Mouse (Mus musculus) neural tube, embryonic 15.5 days (tissue): ENCODE data around the gene Gstm2. TPM values are rescaled to one million over a fixed set of nuclear protein-coding genes. Genes with fewer than 3 reads are reported as not detected.
A peak's percentile ranks its signal among the peaks of the same experiment; 100 is the strongest.
"Not testable (repeated sequence)": the region's sequence is repeated elsewhere in the genome, so short reads cannot be mapped to it uniquely, and the experiment has no call there.

ENCODE experiments used
- ATAC-seq: fragments of 200-750 bp; cut with Nextera tagmentation; 2 replicates; pipeline ENCODE4 v1.8.0; 2017; ENCODE audit warnings: mild to moderate bottlenecking, moderate TSS enrichment, moderate library complexity; ENCODE audit not compliant: low FRiP score
- H3K27ac ChIP-seq: fragments of 300-500 bp; sonication (generic); replicated peaks from 2 replicates; pipeline ENCODE4 v1.5.1; 2015; ENCODE audit warnings: mild to moderate bottlenecking, inconsistent platforms
- H3K27me3 ChIP-seq: fragments of 300-500 bp; sonication (generic); replicated peaks from 2 replicates; pipeline ENCODE4 v1.6.1; 2015; ENCODE audit warnings: inconsistent platforms
- H3K36me3 ChIP-seq: fragments of 300-500 bp; sonication (generic); 2 replicates; pipeline ENCODE4 v1.6.1; 2015; ENCODE audit warnings: inconsistent platforms
- H3K4me1 ChIP-seq: fragments of 300-500 bp; sonication (generic); 2 replicates; pipeline ENCODE4 v1.6.1; 2015; ENCODE audit warnings: inconsistent platforms
- H3K4me2 ChIP-seq: fragments of 300-500 bp; sonication (generic); 2 replicates; pipeline ENCODE4 v1.6.1; 2015; ENCODE audit warnings: inconsistent platforms, mild to moderate bottlenecking, moderate library complexity
- H3K4me3 ChIP-seq: fragments of 300-500 bp; sonication (generic); replicated peaks from 2 replicates; pipeline ENCODE4 v1.5.1; 2015; ENCODE audit warnings: mild to moderate bottlenecking, inconsistent platforms
- H3K9ac ChIP-seq: fragments of 300-500 bp; sonication (generic); replicated peaks from 2 replicates; pipeline ENCODE4 v1.6.1; 2015; ENCODE audit warnings: mild to moderate bottlenecking, inconsistent platforms
- H3K9me3 ChIP-seq: fragments of 300-500 bp; sonication (generic); replicated peaks from 2 replicates; pipeline ENCODE4 v1.6.1; 2016; ENCODE audit warnings: inconsistent platforms
- WGBS: fragments of 180-500 bp; shearing (Covaris S2); methylation state at CpG from one replicate; pipeline ENCODE4 v1.1.7; 2015; ENCODE audit warnings: mixed read lengths; 5-methylcytosine and 5-hydroxymethylcytosine counted together
- polyA plus RNA-seq: library from polyadenylated mRNA; unstranded; fragments of >200 nt; fragmentation: Nextera tagmentation; extraction: Ambion mirVana; gene quantifications from 2 replicates; pipeline ENCODE4 v1.2.1, GENCODE M21; 2015

The Gstm2 gene
- polyA plus RNA-seq, 1 experiment from 2014 or later: 7.4 TPM

DNA sequence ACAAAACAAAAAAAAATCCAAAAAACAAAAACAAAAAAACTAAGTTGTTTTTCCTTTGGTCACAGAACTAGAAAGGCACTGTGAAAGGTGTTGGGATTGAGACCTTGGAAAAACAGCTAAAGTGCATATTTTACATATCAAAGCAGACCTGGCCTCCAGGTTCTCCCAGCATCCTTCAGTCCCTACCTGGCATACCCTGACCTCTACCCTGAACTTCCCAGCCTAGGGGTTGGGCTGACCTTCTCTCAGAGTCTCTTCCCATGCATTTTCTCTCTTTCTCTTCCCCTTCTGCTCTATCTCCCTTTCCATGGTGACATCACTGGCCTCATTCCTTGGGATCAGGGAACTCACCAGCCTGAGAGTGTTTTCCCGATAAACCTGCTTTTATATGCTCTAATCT is 20.7 kb downstream of the Gstm2 start:
- no peak overlapping the region for H3K27ac ChIP-seq
- no peaks in the 10 kb centered on the region for H3K9me3 ChIP-seq
- H3K4me3 ChIP-seq: no peak overlapping the region
- H3K27me3 ChIP-seq: no peaks in the 10 kb centered on the region
- H3K4me2 ChIP-seq: no peak overlapping the region
- ATAC-seq: no peak
- H3K36me3 ChIP-seq: no peaks in the 10 kb centered on the region
- no peaks in the 10 kb centered on the region; the same call in 1 of the 2 replicates for H3K4me1 ChIP-seq
- WGBS: 79% methylated on average over 1 of the region's 1 CpGs
- no peak overlapping the region for H3K9ac ChIP-seq

DNA sequence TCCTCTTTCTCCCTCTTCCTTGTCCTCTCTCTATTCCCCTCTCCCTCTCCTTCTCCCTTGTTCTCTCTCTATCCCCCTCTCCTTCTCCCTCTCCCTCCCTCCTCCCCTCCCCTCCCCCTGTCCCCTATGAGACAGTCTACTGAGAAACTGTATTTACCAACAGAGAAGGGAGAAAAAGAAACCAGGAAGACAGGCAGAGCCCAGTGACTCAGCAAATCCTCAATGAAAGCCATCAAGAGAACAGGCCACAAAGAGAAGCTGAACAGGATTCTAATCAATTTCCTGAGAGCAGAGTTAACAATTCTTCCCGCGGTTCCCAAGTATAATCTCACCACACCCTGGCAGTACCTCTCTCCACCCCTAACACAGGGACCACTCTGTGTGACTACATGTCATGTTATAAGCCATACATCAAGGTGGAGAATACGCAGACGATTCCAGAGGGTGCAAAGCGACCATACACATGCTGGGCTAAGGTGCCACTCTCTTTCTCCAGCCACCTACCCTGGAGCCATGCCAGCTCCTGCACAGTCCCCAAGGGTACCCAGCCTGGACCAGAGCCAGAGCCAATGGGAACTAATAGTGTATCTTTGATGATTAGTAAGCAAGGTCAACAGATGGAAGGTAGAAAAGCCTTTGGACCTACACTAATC is 21.5 kb downstream of the Gstm2 start:
- Histone ChIP-seq H3K36me3 (no peaks in the 10 kb centered on the region), H3K9ac (no peak overlapping the region), H3K4me2 (no peak overlapping the region), H3K27ac (no peak overlapping the region), H3K9me3 (no peaks in the 10 kb centered on the region), H3K4me1 (no peaks in the 10 kb centered on the region; the same call in 1 of the 2 replicates), H3K4me3 (no peak overlapping the region), H3K27me3 (no peaks in the 10 kb centered on the region)
- no peak for ATAC-seq
- WGBS: 65% methylated on average over 5 of the region's 5 CpGs

DNA sequence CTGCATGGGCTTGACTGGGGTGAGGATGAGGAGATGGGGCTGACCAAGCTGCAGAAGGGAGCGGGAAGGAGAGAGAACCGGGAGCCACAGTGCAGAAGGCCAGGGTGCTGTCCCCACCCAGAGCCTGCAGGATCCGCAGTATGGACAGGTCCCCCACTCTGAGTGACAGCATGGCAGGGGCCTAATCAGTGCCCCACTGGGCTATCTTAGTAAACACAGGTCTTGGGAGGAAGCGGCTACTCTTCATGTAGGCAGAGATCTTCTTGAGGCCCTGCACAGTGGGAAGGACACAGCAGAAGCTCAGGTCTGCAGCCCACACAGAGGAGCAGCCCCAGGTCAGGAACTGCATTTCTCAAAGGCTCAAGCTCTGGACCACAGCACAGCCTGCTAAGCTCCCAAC is 22.2 kb downstream of the Gstm2 start:
- H3K9ac ChIP-seq: no peak overlapping the region
- H3K4me2 ChIP-seq: no peak overlapping the region
- no peaks in the 10 kb centered on the region; the same call in 1 of the 2 replicates for H3K4me1 ChIP-seq
- ATAC-seq: no peak
- H3K27me3 ChIP-seq: no peaks in the 10 kb centered on the region
- no peak overlapping the region for H3K4me3 ChIP-seq
- no peak overlapping the region for H3K27ac ChIP-seq
- WGBS: 88% methylated on average over 4 of the region's 4 CpGs
- no peaks in the 10 kb centered on the region for H3K36me3 ChIP-seq
- H3K9me3 ChIP-seq: no peaks in the 10 kb centered on the region

DNA sequence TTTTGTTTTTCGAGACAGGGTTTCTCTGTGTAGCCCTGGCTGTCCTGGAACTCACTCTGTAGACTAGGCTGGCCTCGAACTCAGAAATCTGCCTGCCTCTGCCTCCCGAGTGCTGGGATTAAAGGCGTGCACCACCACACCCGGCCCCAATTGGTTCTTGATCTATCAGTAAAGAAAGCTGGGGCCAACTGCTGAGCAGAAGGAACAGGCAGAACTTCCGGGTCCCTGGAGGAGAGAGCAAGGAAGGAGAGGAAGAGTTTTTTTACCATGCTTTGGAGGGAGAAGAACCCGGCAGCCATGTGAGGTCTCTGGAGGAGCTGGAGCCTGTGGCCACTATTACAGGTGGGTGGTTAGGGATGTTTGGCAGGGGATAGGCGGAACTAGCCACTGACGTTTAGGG is 31.0 kb downstream of the Gstm2 start:
- H3K9me3 ChIP-seq, H3K36me3 ChIP-seq, H3K4me2 ChIP-seq, H3K4me3 ChIP-seq, H3K27ac ChIP-seq, H3K27me3 ChIP-seq, H3K4me1 ChIP-seq, H3K9ac ChIP-seq, ATAC-seq: not testable (repeated sequence)
- WGBS: 91% methylated on average over 9 of the region's 9 CpGs

DNA sequence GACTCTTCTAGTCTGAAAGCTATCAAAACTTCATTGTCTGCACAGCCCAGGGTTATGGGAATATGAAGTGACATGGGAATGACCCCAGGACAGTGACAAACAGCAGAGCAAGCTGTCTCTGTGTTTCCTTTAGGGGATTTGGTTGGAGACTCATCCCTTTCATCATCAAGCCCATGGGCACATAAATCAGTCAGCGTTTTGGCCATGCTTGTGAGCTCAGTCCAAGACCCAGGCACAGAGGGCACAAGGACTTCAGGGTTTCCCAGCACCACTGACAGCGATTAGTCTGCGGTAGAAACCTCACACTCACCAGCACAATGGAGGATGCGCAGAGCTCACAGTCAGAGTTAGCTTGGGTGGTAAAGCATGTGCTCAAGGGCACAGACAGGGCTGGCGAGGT is 32.3 kb downstream of the Gstm2 start:
- no peaks in the 10 kb centered on the region for H3K36me3 ChIP-seq
- H3K9me3 ChIP-seq: no peaks in the 10 kb centered on the region
- 78% methylated on average over 5 of the region's 5 CpGs for WGBS
- H3K27me3 ChIP-seq: no peaks in the 10 kb centered on the region
- H3K9ac ChIP-seq: no peak overlapping the region
- H3K4me3 ChIP-seq: no peak overlapping the region
- peak; percentile 59 for ATAC-seq
- H3K27ac ChIP-seq: no peak overlapping the region; the same call in 1 of the 2 replicates
- no peaks in the 10 kb centered on the region for H3K4me1 ChIP-seq
- no peak overlapping the region for H3K4me2 ChIP-seq

DNA sequence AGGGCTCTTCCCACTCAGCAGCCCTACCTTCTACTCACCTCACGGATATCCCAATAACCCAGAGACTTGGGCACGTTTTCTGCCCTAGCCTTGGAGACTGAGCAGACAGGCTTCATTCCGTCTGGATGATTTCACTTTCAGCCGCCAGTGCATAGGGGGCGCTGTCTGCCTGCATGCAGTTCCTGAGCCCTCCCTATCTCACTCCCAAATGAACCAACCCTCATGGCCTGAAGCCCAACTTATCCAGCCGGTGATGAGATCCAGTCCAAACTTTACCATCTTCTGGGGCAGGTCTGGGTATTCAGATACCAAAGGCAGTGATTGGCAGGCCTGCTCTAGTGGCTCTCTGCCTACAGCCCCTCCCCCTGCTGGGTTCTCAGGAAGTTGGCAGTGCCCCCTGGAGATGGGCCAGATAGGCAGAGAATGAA is 32.9 kb downstream of the Gstm2 start:
- Histone ChIP-seq H3K9ac (no peak overlapping the region), H3K4me1 (no peaks in the 10 kb centered on the region), H3K4me3 (no peak overlapping the region), H3K27me3 (no peaks in the 10 kb centered on the region), H3K36me3 (no peaks in the 10 kb centered on the region), H3K4me2 (no peak overlapping the region), H3K27ac (no peak overlapping the region), H3K9me3 (no peaks in the 10 kb centered on the region)
- ATAC-seq: peak; percentile 84
- 27% methylated on average over 6 of the region's 6 CpGs for WGBS

DNA sequence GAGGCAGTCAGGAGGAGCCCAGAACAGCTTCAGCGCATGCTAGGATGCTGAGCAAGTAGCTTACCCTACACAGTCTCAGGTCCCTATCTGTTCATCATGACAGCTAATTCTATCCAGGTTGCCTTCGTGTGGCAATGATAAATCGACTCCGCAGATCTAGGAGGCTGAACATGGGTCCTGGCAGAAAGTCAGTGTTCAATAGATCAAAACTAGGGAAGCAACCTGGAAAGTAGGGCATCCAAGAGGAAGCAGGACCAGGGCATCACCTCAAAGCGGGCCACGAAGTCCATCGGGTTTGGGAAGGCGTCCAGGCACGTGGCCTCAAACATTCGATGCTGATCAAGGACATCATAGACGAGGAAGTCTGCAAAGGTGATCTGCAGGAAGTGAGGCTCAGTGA is 35.7 kb downstream of the Gstm2 start:
- H3K4me1 ChIP-seq: no peaks in the 10 kb centered on the region
- H3K4me3 ChIP-seq: no peak overlapping the region
- no peaks in the 10 kb centered on the region for H3K27me3 ChIP-seq
- no peak overlapping the region for H3K27ac ChIP-seq
- H3K9me3 ChIP-seq: no peaks in the 10 kb centered on the region
- H3K36me3 ChIP-seq: no peaks in the 10 kb centered on the region
- no peak for ATAC-seq
- 92% methylated on average over 11 of the region's 11 CpGs for WGBS
- H3K4me2 ChIP-seq: no peak overlapping the region
- no peak overlapping the region for H3K9ac ChIP-seq

DNA sequence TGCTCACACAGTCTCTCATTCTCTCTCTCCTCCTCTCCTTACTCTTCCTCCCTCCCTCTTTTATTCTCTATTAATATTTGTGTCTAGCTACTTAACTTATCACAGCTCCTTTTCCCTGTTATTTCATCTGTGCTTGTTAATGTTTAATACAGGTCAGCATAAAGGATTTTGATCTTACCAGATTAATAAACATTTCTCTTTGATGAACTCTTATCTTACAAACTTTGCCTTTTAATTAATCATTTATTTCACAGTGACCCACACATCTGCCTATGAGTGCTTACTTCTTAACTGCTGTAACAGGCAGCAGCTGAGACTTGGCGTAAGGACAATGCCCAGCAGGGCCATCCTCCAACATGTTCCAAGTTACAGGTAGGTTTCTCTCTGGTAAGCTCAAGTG is 36.8 kb downstream of the Gstm2 start:
- not testable (repeated sequence) for H3K27me3 ChIP-seq, H3K36me3 ChIP-seq, H3K9ac ChIP-seq, H3K4me2 ChIP-seq, H3K4me3 ChIP-seq, ATAC-seq, H3K4me1 ChIP-seq, H3K27ac ChIP-seq, H3K9me3 ChIP-seq
- WGBS: 96% methylated on average over 1 of the region's 1 CpGs

DNA sequence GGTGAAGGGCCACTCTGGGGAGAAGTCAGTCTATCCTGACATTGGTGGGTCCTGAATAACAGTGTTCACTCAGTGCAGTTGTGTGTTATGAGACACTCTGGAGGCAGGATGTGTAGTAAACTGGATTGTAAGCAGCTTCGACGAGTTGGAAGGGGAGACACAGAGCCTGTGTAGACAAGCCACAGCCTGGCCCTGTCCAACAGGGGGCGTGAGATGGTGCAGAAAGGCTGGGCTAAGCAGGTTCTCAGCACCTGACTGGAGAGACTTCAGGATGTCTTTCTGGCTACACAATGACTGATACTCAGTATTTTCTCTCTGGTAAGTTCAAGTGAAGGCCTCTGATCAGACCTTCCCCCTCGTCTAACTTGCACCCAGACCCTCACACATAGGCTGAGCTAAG is 40.5 kb downstream of the Gstm2 start:
- H3K4me3 ChIP-seq: no peak overlapping the region
- no peak for ATAC-seq
- no peak overlapping the region for H3K4me2 ChIP-seq
- H3K27ac ChIP-seq: no peak overlapping the region
- H3K27me3 ChIP-seq: no peaks in the 10 kb centered on the region
- peaks cover 11% of the 10 kb centered on the region; the same call in 1 of the 2 replicates for H3K4me1 ChIP-seq
- H3K9me3 ChIP-seq: no peaks in the 10 kb centered on the region
- WGBS: 59% methylated on average over 4 of the region's 4 CpGs
- no peaks in the 10 kb centered on the region for H3K36me3 ChIP-seq
- H3K9ac ChIP-seq: no peak overlapping the region

DNA sequence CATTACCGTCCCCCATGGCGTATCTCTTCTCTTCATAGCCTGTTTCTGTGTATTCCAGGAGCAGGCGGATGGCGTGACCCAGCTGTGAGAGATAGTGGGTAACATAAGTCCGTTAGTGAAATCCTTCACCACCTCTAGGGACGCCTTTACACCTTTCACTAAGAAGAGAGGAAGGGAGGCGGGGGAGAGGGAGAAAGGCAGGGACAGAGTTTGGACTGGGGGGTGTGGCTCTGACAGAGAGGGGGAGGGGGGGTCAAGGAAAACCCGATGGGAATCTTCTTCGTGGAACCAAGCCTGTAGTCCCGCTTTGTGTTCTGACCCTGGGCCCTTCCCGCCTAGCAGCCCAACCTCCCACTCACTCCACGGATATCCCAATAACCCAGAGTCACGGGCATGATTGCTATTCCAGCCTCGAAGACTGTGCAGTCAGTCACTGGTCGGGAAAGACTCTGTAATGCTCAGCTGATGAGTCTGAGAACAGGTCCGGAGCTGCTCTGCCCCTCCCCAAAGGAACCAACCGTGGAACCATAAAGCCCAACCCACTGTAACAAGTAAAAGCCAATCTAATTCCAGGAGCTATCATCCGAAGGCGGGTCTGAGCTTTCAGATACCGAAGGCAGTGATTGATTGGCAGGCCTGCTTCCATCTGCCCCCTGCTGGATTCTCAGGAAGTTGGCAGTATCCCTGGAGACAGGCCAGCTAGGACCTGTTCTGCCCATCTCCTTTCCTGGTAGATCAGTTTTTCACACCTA is 42.8 kb downstream of the Gstm2 start, which contains the start of gene Gstm6:
Gene Gstm6 (minus strand): TSS at position 511 of the 752 bp plus-strand sequence.
- H3K27ac ChIP-seq: no peak within 1 kb of the TSS

DNA sequence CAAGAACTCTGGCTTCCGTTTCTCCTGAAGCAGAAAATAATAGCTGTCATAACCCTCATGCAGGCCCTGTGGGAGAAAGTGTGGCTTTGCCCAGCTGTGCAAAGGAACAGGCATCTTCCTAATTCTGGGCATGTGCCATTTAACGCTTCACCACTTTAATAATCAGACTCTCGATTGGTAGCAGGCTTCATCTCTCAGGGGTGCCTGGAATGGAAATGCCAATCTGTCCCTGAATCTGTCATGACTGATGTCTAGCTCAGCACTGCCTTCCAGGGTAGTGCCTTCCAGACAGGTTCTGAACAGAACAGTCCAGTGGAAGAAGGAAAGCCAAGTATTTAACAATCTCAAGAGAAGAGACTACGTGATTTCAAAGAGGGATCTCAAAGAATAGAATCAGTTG is 45.0 kb downstream of the Gstm2 start:
- 46% methylated on average over 4 of the region's 4 CpGs for WGBS
- ATAC-seq: no peak

More for the DNA sequence above, 42.8 kb downstream of the Gstm2 start, which contains the start of gene Gstm6:
- peak; percentile 83 for ATAC-seq
- no peak within 1 kb of the TSS for H3K9ac ChIP-seq
- peaks cover 20% of the 10 kb centered on the region; the same call in 1 of the 2 replicates for H3K4me1 ChIP-seq
- H3K4me3 ChIP-seq: peak within 1 kb of the TSS; percentile 24; the same call in 1 of the 2 replicates
- no peaks in the 10 kb centered on the region for H3K9me3 ChIP-seq
- H3K4me2 ChIP-seq: peak within 1 kb of the TSS; percentile 50
- 14% methylated on average over 20 of the region's 20 CpGs for WGBS
- no peaks in the 10 kb centered on the region for H3K36me3 ChIP-seq
- no peaks in the 10 kb centered on the region for H3K27me3 ChIP-seq

DNA sequence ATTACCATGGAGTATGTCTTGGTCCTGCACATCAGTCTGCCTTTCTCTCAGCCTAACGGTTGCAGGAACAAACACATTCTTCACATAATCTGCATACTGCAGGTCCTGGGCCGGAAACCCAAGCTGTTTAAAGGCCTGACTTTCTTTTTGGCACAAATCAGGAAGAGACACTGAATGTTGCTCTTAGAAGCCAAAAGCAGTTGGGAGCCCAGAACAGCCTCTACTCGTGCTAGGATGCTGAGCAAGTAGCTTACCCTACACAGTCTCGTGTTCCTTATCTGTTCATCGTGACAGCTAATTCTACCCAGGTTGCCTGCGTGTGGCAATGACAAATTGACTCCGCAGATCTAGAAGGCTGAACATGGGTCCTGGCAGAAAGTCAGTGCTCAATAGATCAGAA is 45.7 kb downstream of the Gstm2 start:
- Histone ChIP-seq H3K4me2 (no peak overlapping the region), H3K27ac (no peak overlapping the region), H3K9ac (no peak overlapping the region), H3K36me3 (no peaks in the 10 kb centered on the region), H3K9me3 (no peaks in the 10 kb centered on the region), H3K27me3 (0 out of 2 replicates have a peak, but pooled peaks cover 3% of the 10 kb centered on the region), H3K4me3 (no peak overlapping the region), H3K4me1 (peaks cover 20% of the 10 kb centered on the region; the same call in 1 of the 2 replicates)
- WGBS: 81% methylated on average over 7 of the region's 7 CpGs
- ATAC-seq: no peak

More for the DNA sequence above, 45.0 kb downstream of the Gstm2 start:
- Histone ChIP-seq H3K9me3 (no peaks in the 10 kb centered on the region), H3K9ac (no peak overlapping the region), H3K4me2 (no peak overlapping the region), H3K36me3 (no peaks in the 10 kb centered on the region), H3K4me1 (peaks cover 20% of the 10 kb centered on the region; the same call in 1 of the 2 replicates), H3K4me3 (no peak overlapping the region), H3K27ac (0 out of 2 replicates have a peak overlapping the region, but pooled peaks have one; percentile 28), H3K27me3 (0 out of 2 replicates have a peak, but pooled peaks cover 2% of the 10 kb centered on the region)
